Mouse (Mus musculus): ENCODE data around the gene Zdhhc22. TPM values are rescaled to one million over a fixed set of nuclear protein-coding genes. Genes with fewer than 3 reads are reported as not detected.

The Zdhhc22 gene
- polyA plus RNA-seq, 1 experiment from 2014 or later, result 0.05 TPM

GRCm38 (mm10) chr12:86989378-86989777, 852 bp downstream of the Zdhhc22 start:
- DNase-seq (ENCODE audit: low spot score), result no peak
- Histone ChIP-seq H3K36me3 (replicated peaks) (no peaks in the 10 kb centered on the region), H3K27ac (replicated peaks) (no peak overlapping the region), H3K4me3 (peak overlapping the region; percentile 51; the same call in 1 of the 2 replicates), H3K4me1 (peaks cover 15% of the 10 kb centered on the region), H3K9me3 (no peaks in the 10 kb centered on the region), H3K27me3 (replicated peaks; ENCODE audit: low read depth, poor library complexity, severe bottlenecking) (peaks cover 88% of the 10 kb centered on the region)
- WGBS, result 5% methylated on average over 15 of the region's 15 CpGs

- Histone ChIP-seq H3K9me3 (no peaks in the 10 kb centered on the region), H3K4me3 (no peak overlapping the region), H3K36me3 (replicated peaks) (no peaks in the 10 kb centered on the region), H3K27me3 (replicated peaks; ENCODE audit: low read depth, poor library complexity, severe bottlenecking) (peaks cover 97% of the 10 kb centered on the region), H3K4me1 (peaks cover 23% of the 10 kb centered on the region), H3K27ac (replicated peaks) (no peak overlapping the region)
- 47% methylated on average over 16 of the region's 16 CpGs for WGBS
- DNase-seq (ENCODE audit: low spot score), result no peak
Observed at GRCm38 (mm10) chr12:86988227-86988626, 2.0 kb downstream of the Zdhhc22 start.

GRCm38 (mm10) chr12:86986562-86986961, 3.7 kb downstream of the Zdhhc22 start:
- DNase-seq (ENCODE audit: low spot score), result no peak
- no peak overlapping the region for H3K27ac ChIP-seq (replicated peaks)
- 68% methylated on average over 4 of the region's 4 CpGs for WGBS
- H3K4me1 ChIP-seq, result peaks cover 25% of the 10 kb centered on the region
- H3K27me3 ChIP-seq (replicated peaks; ENCODE audit: low read depth, poor library complexity, severe bottlenecking), result peaks cover 100% of the 10 kb centered on the region
- no peaks in the 10 kb centered on the region for H3K36me3 ChIP-seq (replicated peaks)
- H3K9me3 ChIP-seq, result no peaks in the 10 kb centered on the region
- no peak overlapping the region for H3K4me3 ChIP-seq

- H3K4me3 ChIP-seq, result no peak overlapping the region
- H3K36me3 ChIP-seq (replicated peaks), result no peaks in the 10 kb centered on the region
- no peaks in the 10 kb centered on the region for H3K9me3 ChIP-seq
- H3K4me1 ChIP-seq, result peaks cover 10% of the 10 kb centered on the region
- H3K27ac ChIP-seq (replicated peaks), result no peak overlapping the region
- H3K27me3 ChIP-seq (replicated peaks; ENCODE audit: low read depth, poor library complexity, severe bottlenecking), result peaks cover 94% of the 10 kb centered on the region
- peak; percentile 76 for DNase-seq (ENCODE audit: low spot score)
- 8% methylated on average over 6 of the region's 6 CpGs for WGBS
Observed at GRCm38 (mm10) chr12:86984194-86984555, 6.1 kb downstream of the Zdhhc22 start.

GRCm38 (mm10) chr12:86983470-86984193, 6.6 kb downstream of the Zdhhc22 start:
- Histone ChIP-seq H3K4me1 (peaks cover 10% of the 10 kb centered on the region), H3K27ac (replicated peaks) (no peak overlapping the region), H3K4me3 (peak overlapping the region; percentile 37), H3K27me3 (replicated peaks; ENCODE audit: low read depth, poor library complexity, severe bottlenecking) (peaks cover 88% of the 10 kb centered on the region), H3K9me3 (no peaks in the 10 kb centered on the region), H3K36me3 (replicated peaks) (no peaks in the 10 kb centered on the region)
- 3% methylated on average over 28 of the region's 28 CpGs for WGBS
- DNase-seq (ENCODE audit: low spot score), result peak; percentile 89

GRCm38 (mm10) chr12:86981180-86981579, 9.1 kb downstream of the Zdhhc22 start:
- 28% methylated on average over 9 of the region's 9 CpGs for WGBS
- Histone ChIP-seq H3K4me1 (peaks cover 10% of the 10 kb centered on the region), H3K27ac (replicated peaks) (no peak overlapping the region), H3K36me3 (replicated peaks) (no peaks in the 10 kb centered on the region), H3K4me3 (no peak overlapping the region), H3K27me3 (replicated peaks; ENCODE audit: low read depth, poor library complexity, severe bottlenecking) (peaks cover 83% of the 10 kb centered on the region), H3K9me3 (no peaks in the 10 kb centered on the region)
- DNase-seq (ENCODE audit: low spot score), result no peak

GRCm38 (mm10) chr12:86977833-86978232, 12.4 kb downstream of the Zdhhc22 start:
- H3K9me3 ChIP-seq, result no peaks in the 10 kb centered on the region
- peaks cover 67% of the 10 kb centered on the region for H3K27me3 ChIP-seq (replicated peaks; ENCODE audit: low read depth, poor library complexity, severe bottlenecking)
- WGBS, result 30% methylated on average over 15 of the region's 15 CpGs
- H3K36me3 ChIP-seq (replicated peaks), result no peaks in the 10 kb centered on the region
- H3K4me1 ChIP-seq, result peaks cover 13% of the 10 kb centered on the region
- DNase-seq (ENCODE audit: low spot score), result no peak
- H3K4me3 ChIP-seq, result no peak overlapping the region
- no peak overlapping the region for H3K27ac ChIP-seq (replicated peaks)

GRCm38 (mm10) chr12:86976511-86977168, 13.6 kb downstream of the Zdhhc22 start:
- Histone ChIP-seq H3K9me3 (no peaks in the 10 kb centered on the region), H3K27ac (replicated peaks) (no peak overlapping the region), H3K4me1 (peaks cover 13% of the 10 kb centered on the region), H3K27me3 (replicated peaks; ENCODE audit: low read depth, poor library complexity, severe bottlenecking) (peaks cover 55% of the 10 kb centered on the region), H3K36me3 (replicated peaks) (no peaks in the 10 kb centered on the region), H3K4me3 (no peak overlapping the region)
- DNase-seq (ENCODE audit: low spot score), result no peak
- WGBS, result 58% methylated on average over 6 of the region's 6 CpGs

- WGBS, result 46% methylated on average over 10 of the region's 10 CpGs
- Histone ChIP-seq H3K4me3 (no peak overlapping the region), H3K27me3 (replicated peaks; ENCODE audit: low read depth, poor library complexity, severe bottlenecking) (peaks cover 46% of the 10 kb centered on the region)
Observed at GRCm38 (mm10) chr12:86975761-86976160, 14.5 kb downstream of the Zdhhc22 start.

GRCm38 (mm10) chr12:86974387-86975288, 15.6 kb downstream of the Zdhhc22 start:
- Histone ChIP-seq H3K36me3 (replicated peaks) (no peaks in the 10 kb centered on the region), H3K27me3 (replicated peaks; ENCODE audit: low read depth, poor library complexity, severe bottlenecking) (peaks cover 38% of the 10 kb centered on the region), H3K9me3 (no peaks in the 10 kb centered on the region), H3K4me3 (peak overlapping the region; percentile 50), H3K27ac (replicated peaks) (no peak overlapping the region; the same call in 1 of the 2 replicates), H3K4me1 (peaks cover 13% of the 10 kb centered on the region)
- 8% methylated on average over 40 of the region's 40 CpGs for WGBS
- DNase-seq (ENCODE audit: low spot score), result peak; percentile 82

More at GRCm38 (mm10) chr12:86975761-86976160, 14.5 kb downstream of the Zdhhc22 start:
- Histone ChIP-seq H3K9me3 (no peaks in the 10 kb centered on the region), H3K4me1 (peaks cover 13% of the 10 kb centered on the region), H3K36me3 (replicated peaks) (no peaks in the 10 kb centered on the region), H3K27ac (replicated peaks) (no peak overlapping the region)
- no peak for DNase-seq (ENCODE audit: low spot score)

- DNase-seq (ENCODE audit: low spot score), result no peak
- Histone ChIP-seq H3K36me3 (replicated peaks) (no peaks in the 10 kb centered on the region), H3K4me1 (peaks cover 13% of the 10 kb centered on the region), H3K27ac (replicated peaks) (no peak overlapping the region), H3K9me3 (no peaks in the 10 kb centered on the region), H3K27me3 (replicated peaks; ENCODE audit: low read depth, poor library complexity, severe bottlenecking) (peaks cover 37% of the 10 kb centered on the region), H3K4me3 (no peak overlapping the region)
- 38% methylated on average over 8 of the region's 8 CpGs for WGBS
Observed at GRCm38 (mm10) chr12:86973706-86974105, 16.5 kb downstream of the Zdhhc22 start.

GRCm38 (mm10) chr12:86973216-86973615, 17.0 kb downstream of the Zdhhc22 start:
- Histone ChIP-seq H3K4me3 (no peak overlapping the region), H3K27me3 (replicated peaks; ENCODE audit: low read depth, poor library complexity, severe bottlenecking) (peaks cover 33% of the 10 kb centered on the region), H3K9me3 (no peaks in the 10 kb centered on the region), H3K27ac (replicated peaks) (no peak overlapping the region), H3K36me3 (replicated peaks) (no peaks in the 10 kb centered on the region), H3K4me1 (peaks cover 13% of the 10 kb centered on the region)
- no peak for DNase-seq (ENCODE audit: low spot score)
- 82% methylated on average over 7 of the region's 7 CpGs for WGBS
